Mouse (Mus musculus): ENCODE data around the gene Uimc1.

The Uimc1 gene

DNA sequence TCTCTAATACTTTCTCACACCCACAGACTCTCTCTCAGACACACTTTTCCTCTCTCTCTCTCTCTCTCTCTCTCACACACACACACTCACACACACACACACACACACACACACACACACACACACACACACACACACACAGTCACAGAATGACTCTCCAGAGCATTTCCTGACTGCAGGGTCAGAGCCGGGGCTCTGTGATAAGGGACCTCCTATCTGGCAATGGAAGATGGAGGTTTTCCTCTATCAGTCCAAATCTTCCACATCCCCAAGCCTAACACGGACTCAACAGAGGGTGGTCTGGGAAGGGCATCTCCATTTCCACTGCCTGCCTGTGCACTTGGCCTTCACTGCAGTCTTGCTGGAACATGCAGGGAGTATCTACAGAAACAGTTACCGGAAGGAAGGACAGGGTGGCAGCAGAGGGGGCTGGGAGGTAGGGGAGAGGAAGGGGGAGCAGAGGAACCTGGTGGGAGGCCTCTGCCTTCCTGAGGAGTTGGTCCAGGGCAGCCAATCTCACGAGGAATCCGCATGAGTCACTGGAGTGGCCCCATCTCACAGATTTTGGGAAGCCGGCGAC is 111.8 kb downstream of the Uimc1 start:
- DNase-seq = no peak

DNA sequence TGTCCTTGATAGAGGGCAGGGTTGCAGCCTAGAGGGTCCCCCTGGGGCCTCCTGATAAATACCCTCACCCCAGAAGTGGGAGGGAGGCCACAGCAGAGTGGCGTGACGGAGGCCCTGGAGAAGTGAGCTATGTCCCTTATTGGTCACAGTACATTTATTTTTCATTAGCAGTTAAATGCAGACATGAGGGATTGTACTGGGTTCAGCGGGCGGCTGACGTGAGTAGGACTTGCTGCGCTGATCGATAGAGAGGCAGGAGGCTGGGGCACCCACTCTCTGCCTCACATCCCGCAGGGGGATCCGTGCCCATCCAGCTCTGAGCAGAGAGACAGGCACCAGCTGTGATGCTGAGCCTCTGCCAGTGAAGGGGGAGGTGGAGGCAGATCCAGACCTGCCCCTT is 112.7 kb downstream of the Uimc1 start:
- no peak for DNase-seq

DNA sequence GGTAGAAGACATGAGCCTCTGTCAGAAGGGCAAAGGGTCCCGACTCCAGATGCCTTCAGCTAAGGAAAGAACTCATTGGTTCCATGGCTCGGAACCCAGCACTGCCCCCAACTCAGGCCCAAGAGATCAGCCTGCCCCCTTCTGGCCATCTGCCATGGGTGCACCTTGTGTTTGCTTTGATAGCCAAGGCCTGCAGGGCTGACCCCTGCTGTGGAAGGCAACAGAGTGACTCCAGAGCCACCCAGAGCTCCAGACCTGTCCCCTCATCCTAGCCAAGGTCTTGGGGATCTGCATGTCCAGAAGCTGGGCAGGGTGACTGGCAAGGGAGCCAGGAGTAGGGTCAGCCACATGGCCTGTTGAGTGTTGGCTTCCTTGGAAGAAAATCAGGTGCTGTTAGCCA is 116.5 kb downstream of the Uimc1 start:
- no peak for DNase-seq

DNA sequence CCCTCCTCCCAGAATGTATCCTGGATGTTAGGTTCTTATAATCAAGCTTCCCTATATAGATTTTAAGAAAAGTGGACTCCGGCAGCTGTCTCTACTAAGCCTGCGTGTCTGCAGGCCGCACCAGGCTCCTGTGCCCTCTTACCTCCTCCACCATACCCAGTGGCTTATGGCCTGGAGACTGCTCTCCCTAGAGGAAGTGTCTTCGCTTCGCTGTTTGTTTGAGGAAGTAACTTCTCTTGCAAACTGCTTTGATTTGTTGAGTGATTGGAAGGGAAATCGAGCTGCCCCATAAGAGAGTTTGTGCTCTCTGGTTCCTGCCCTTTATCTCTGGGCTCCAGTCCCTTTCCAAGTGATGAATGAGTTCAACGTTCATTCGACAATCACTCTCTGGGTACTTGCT is 117.1 kb downstream of the Uimc1 start:
- no peak for DNase-seq

DNA sequence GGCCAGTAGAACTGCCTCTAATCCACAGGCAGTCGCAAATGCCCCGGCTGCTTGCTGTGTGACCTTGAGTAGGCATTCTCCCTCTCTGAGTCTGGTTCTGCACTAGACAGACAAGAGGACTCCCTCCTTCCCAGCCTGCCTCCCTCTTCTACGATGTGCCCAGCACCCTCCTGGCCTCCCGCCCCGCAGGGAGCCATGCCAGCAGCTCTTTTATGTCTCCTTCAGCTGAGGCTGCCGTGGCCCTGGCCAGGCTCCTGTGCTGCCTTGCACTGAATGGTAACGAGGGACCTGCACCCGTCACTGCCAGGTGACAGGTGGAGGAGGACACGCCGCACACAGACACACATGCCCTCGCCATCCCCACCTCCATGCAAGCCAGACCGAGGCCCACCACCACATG is 119.1 kb downstream of the Uimc1 start:
- DNase-seq = no peak

DNA sequence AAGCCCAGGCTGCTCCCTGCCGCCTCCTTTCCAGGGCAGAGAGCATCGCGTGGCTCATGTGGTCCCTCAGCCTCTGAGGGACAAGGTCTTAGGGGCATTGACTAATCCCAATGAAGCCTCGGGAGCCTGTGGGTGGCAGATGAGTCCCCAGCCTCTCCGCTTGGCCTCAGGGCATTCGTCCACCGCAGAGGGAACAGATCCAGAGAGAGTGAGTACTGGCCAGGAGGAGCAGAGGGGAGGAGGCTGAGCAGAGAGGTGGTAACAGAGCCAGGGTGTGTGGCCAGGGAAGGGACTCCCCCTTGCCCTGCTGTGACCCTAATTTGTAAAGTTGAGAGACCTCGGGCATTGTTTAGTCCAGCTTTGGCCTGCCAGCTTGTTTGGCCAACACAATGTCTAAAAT is 121.3 kb downstream of the Uimc1 start:
- peak; percentile 25 for DNase-seq

Measured in lung, postnatal 14 days (tissue).